Mouse (Mus musculus) forebrain, embryonic 16.5 days (tissue): ENCODE measurements around the gene Clstn2. TPM values are rescaled to one million over a fixed set of nuclear protein-coding genes. Genes with fewer than 3 reads are reported as not detected.

Experiments used
- ATAC-seq: fragments of 200-750 bp; cut with Nextera tagmentation; 2 replicates; pipeline ENCODE4 v1.8.0; 2017; ENCODE audit warnings: mild to moderate bottlenecking, moderate library complexity
- H3K27ac ChIP-seq: fragments of 300-500 bp; sonication (generic); 2 replicates; pipeline ENCODE4 v1.5.1; 2014; ENCODE audit warnings: low read length, control low read depth
- H3K27me3 ChIP-seq: fragments of 300-500 bp; sonication (generic); replicated peaks from 2 replicates; pipeline ENCODE4 v1.6.1; 2014; ENCODE audit warnings: low read length; ENCODE audit not compliant: control insufficient read depth, insufficient read depth
- H3K36me3 ChIP-seq: fragments of 300-500 bp; sonication (generic); 2 replicates; pipeline ENCODE4 v1.6.1; 2014; ENCODE audit not compliant: control insufficient read depth, insufficient read depth
- H3K4me1 ChIP-seq: fragments of 300-500 bp; sonication (generic); replicated peaks from 2 replicates; pipeline ENCODE4 v1.6.1; 2014; ENCODE audit warnings: low read length; ENCODE audit not compliant: control insufficient read depth, insufficient read depth
- H3K4me2 ChIP-seq: fragments of 300-500 bp; sonication (generic); 2 replicates; pipeline ENCODE4 v1.6.1; 2014; ENCODE audit warnings: mild to moderate bottlenecking, low read length, control low read depth
- H3K4me3 ChIP-seq: fragments of 300-500 bp; sonication (generic); replicated peaks from 2 replicates; pipeline ENCODE4 v1.5.1; 2014; ENCODE audit warnings: mild to moderate bottlenecking, low read length, control low read depth
- H3K9ac ChIP-seq: fragments of 300-500 bp; sonication (generic); replicated peaks from 2 replicates; pipeline ENCODE4 v1.6.1; 2014; ENCODE audit warnings: low read depth, low read length, control low read depth
- H3K9me3 ChIP-seq: fragments of 300-500 bp; sonication (generic); 2 replicates; pipeline ENCODE4 v1.6.1; 2016; ENCODE audit warnings: low read length; ENCODE audit not compliant: control insufficient read depth
- WGBS: fragments of 180-500 bp; shearing (Covaris S2); extraction: QIAGEN DNeasy Blood & Tissue Kit; methylation state at CpG from one replicate; pipeline ENCODE4 v1.1.7; 2014; 5-methylcytosine and 5-hydroxymethylcytosine counted together
- polyA plus RNA-seq: library from polyadenylated mRNA; unstranded; fragments of >200 nt; fragmentation: Nextera tagmentation; extraction: Ambion mirVana; gene quantifications from 2 replicates; pipeline ENCODE4 v1.2.1, GENCODE M21; 2015

Clstn2 gene
- polyA plus RNA-seq, 1 experiment from 2014 or later, result 21.2 TPM

GRCm38 (mm10) chr9:97807031-97807430, 225.9 kb downstream of the Clstn2 start:
- Histone ChIP-seq H3K27me3 (no peaks in the 10 kb centered on the region), H3K36me3 (no peaks in the 10 kb centered on the region), H3K9ac (no peak overlapping the region), H3K4me1 (no peaks in the 10 kb centered on the region), H3K4me3 (no peak overlapping the region), H3K4me2 (no peak overlapping the region), H3K27ac (no peak overlapping the region), H3K9me3 (no peaks in the 10 kb centered on the region)
- 90% methylated on average over 5 of the region's 5 CpGs for WGBS
- ATAC-seq, result no peak

GRCm38 (mm10) chr9:97793661-97794060, 239.3 kb downstream of the Clstn2 start:
- H3K4me3 ChIP-seq, result no peak overlapping the region
- H3K27ac ChIP-seq, result no peak overlapping the region
- H3K9me3 ChIP-seq, result no peaks in the 10 kb centered on the region
- H3K9ac ChIP-seq, result no peak overlapping the region
- no peak overlapping the region for H3K4me2 ChIP-seq
- no peaks in the 10 kb centered on the region for H3K36me3 ChIP-seq
- no peaks in the 10 kb centered on the region for H3K27me3 ChIP-seq
- no peaks in the 10 kb centered on the region for H3K4me1 ChIP-seq
- 38% methylated on average over 8 of the region's 8 CpGs for WGBS
- ATAC-seq, result no peak

GRCm38 (mm10) chr9:97788151-97788670, 244.8 kb downstream of the Clstn2 start:
- Histone ChIP-seq H3K36me3 (no peaks in the 10 kb centered on the region), H3K4me3 (no peak overlapping the region), H3K9me3 (no peaks in the 10 kb centered on the region), H3K27ac (no peak overlapping the region), H3K4me2 (no peak overlapping the region), H3K27me3 (no peaks in the 10 kb centered on the region), H3K4me1 (no peaks in the 10 kb centered on the region), H3K9ac (no peak overlapping the region)
- ATAC-seq, result no peak
- 77% methylated on average over 5 of the region's 5 CpGs for WGBS

- Histone ChIP-seq H3K27ac (no peak overlapping the region), H3K9ac (no peak overlapping the region), H3K9me3 (no peaks in the 10 kb centered on the region), H3K4me2 (no peak overlapping the region), H3K27me3 (no peaks in the 10 kb centered on the region), H3K4me3 (no peak overlapping the region), H3K36me3 (no peaks in the 10 kb centered on the region), H3K4me1 (no peaks in the 10 kb centered on the region)
- ATAC-seq, result no peak
- 67% methylated on average over 5 of the region's 5 CpGs for WGBS
These were observed 252.9 kb downstream of the Clstn2 start for GRCm38 (mm10) chr9:97780032-97780616.

GRCm38 (mm10) chr9:97775770-97776169, 257.2 kb downstream of the Clstn2 start:
- H3K27ac ChIP-seq, result no peak overlapping the region
- no peaks in the 10 kb centered on the region for H3K4me1 ChIP-seq
- H3K9me3 ChIP-seq, result no peaks in the 10 kb centered on the region
- 66% methylated on average over 1 of the region's 1 CpGs for WGBS
- H3K27me3 ChIP-seq, result no peaks in the 10 kb centered on the region
- no peak overlapping the region for H3K9ac ChIP-seq
- no peak for ATAC-seq
- H3K4me3 ChIP-seq, result no peak overlapping the region
- H3K36me3 ChIP-seq, result no peaks in the 10 kb centered on the region
- no peak overlapping the region for H3K4me2 ChIP-seq

GRCm38 (mm10) chr9:97774991-97775390, 258.0 kb downstream of the Clstn2 start:
- H3K27ac ChIP-seq, result no peak overlapping the region
- no peaks in the 10 kb centered on the region for H3K4me1 ChIP-seq
- no peaks in the 10 kb centered on the region for H3K36me3 ChIP-seq
- no peak overlapping the region for H3K4me2 ChIP-seq
- no peak for ATAC-seq
- H3K4me3 ChIP-seq, result no peak overlapping the region
- H3K9me3 ChIP-seq, result no peaks in the 10 kb centered on the region
- WGBS, result 83% methylated on average over 1 of the region's 1 CpGs
- no peak overlapping the region for H3K9ac ChIP-seq
- H3K27me3 ChIP-seq, result no peaks in the 10 kb centered on the region

GRCm38 (mm10) chr9:97773911-97774310, 259.1 kb downstream of the Clstn2 start:
- no peak overlapping the region for H3K4me2 ChIP-seq
- WGBS, result 70% methylated on average over 3 of the region's 3 CpGs
- no peak overlapping the region for H3K4me3 ChIP-seq
- no peaks in the 10 kb centered on the region for H3K4me1 ChIP-seq
- H3K36me3 ChIP-seq, result no peaks in the 10 kb centered on the region
- no peak overlapping the region for H3K9ac ChIP-seq
- H3K27me3 ChIP-seq, result no peaks in the 10 kb centered on the region
- no peaks in the 10 kb centered on the region for H3K9me3 ChIP-seq
- ATAC-seq, result no peak
- no peak overlapping the region for H3K27ac ChIP-seq

- H3K36me3 ChIP-seq, result no peaks in the 10 kb centered on the region
- H3K4me1 ChIP-seq, result no peaks in the 10 kb centered on the region
- no peak overlapping the region for H3K4me2 ChIP-seq
- H3K9ac ChIP-seq, result no peak overlapping the region
- 18% methylated on average over 3 of the region's 3 CpGs for WGBS
- no peak overlapping the region for H3K27ac ChIP-seq
- no peak for ATAC-seq
- no peaks in the 10 kb centered on the region for H3K9me3 ChIP-seq
- H3K27me3 ChIP-seq, result no peaks in the 10 kb centered on the region
- no peak overlapping the region for H3K4me3 ChIP-seq
These were observed 260.6 kb downstream of the Clstn2 start for GRCm38 (mm10) chr9:97772431-97772830.

- no peak overlapping the region for H3K9ac ChIP-seq
- no peak overlapping the region for H3K4me2 ChIP-seq
- H3K36me3 ChIP-seq, result no peaks in the 10 kb centered on the region
- no peaks in the 10 kb centered on the region for H3K27me3 ChIP-seq
- H3K27ac ChIP-seq, result no peak overlapping the region
- WGBS, result 65% methylated on average over 5 of the region's 5 CpGs
- no peaks in the 10 kb centered on the region for H3K9me3 ChIP-seq
- H3K4me3 ChIP-seq, result no peak overlapping the region
- peaks cover 2% of the 10 kb centered on the region; the same call in 1 of the 2 replicates for H3K4me1 ChIP-seq
- ATAC-seq, result no peak
These were observed 263.6 kb downstream of the Clstn2 start for GRCm38 (mm10) chr9:97769331-97769730.
